Mouse (Mus musculus) midbrain, embryonic 10.5 days (tissue): Measurements from ENCODE around the gene Tas2r126. TPM values are rescaled to one million over a fixed set of nuclear protein-coding genes. Genes with fewer than 3 reads are reported as not detected.
"Not testable (repeated sequence)": the region's sequence is repeated elsewhere in the genome, so short reads cannot be mapped to it uniquely, and the experiment has no call there.

Source experiments
- DNase-seq: peaks from one replicate; pipeline ENCODE4 v3.0.0-alpha.2; 2017; ENCODE audit warnings: low spot score
- H3K27ac ChIP-seq: fragments of 300-500 bp; sonication (generic); replicated peaks from 2 replicates; pipeline ENCODE4 v1.5.1; 2016; ENCODE audit warnings: mild to moderate bottlenecking
- H3K27me3 ChIP-seq: fragments of 300-500 bp; sonication (generic); 2 replicates; pipeline ENCODE4 v1.6.1; 2016; ENCODE audit warnings: low read depth, mild to moderate bottlenecking; ENCODE audit not compliant: poor library complexity, severe bottlenecking
- H3K36me3 ChIP-seq: fragments of 300-500 bp; sonication (generic); 2 replicates; pipeline ENCODE4 v1.6.1; 2016; ENCODE audit warnings: mild to moderate bottlenecking, moderate library complexity
- H3K4me1 ChIP-seq: fragments of 300-500 bp; sonication (generic); 2 replicates; pipeline ENCODE4 v1.6.1; 2016
- H3K4me3 ChIP-seq: fragments of 300-500 bp; sonication (generic); 2 replicates; pipeline ENCODE4 v1.5.1; 2016; ENCODE audit warnings: mild to moderate bottlenecking, moderate library complexity
- H3K9me3 ChIP-seq: fragments of 300-500 bp; sonication (generic); replicated peaks from 2 replicates; pipeline ENCODE4 v1.6.1; 2016; ENCODE audit warnings: mild to moderate bottlenecking
- WGBS: fragments of 180-500 bp; shearing (Covaris S2); methylation state at CpG from one replicate; pipeline ENCODE4 v1.1.7; 2016; 5-methylcytosine and 5-hydroxymethylcytosine counted together
- polyA plus RNA-seq: library from polyadenylated mRNA; unstranded; fragments of >200 nt; fragmentation: Nextera tagmentation; extraction: Ambion mirVana; gene quantifications from 2 replicates; pipeline ENCODE4 v1.2.1, GENCODE M21; 2016

The Tas2r126 gene
- polyA plus RNA-seq, 1 experiment from 2014 or later = not detected

DNA sequence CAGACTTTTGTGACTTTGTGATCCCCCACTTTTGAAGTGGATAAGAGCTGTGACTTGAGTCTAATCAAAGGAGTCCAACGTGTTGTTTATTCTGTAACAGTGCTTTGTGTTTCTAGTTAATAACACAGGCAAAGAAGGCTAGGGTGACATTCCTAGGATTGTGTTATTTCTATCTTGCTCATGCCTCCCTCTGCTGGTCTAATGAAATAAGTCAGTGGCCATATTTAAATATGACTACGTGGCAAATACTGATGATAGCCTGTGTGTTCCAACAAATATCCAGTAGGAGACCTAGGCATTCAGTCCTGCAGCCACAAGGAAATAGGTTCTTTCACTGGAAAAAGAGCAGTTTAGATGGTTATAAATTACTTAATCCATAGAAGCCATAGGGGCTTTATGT is 781 bp upstream of the Tas2r126 start:
- 68% methylated on average over 2 of the region's 2 CpGs for WGBS
- Histone ChIP-seq H3K9me3 (no peaks in the 10 kb centered on the region), H3K4me1 (no peaks in the 10 kb centered on the region), H3K4me3 (no peak overlapping the region), H3K27ac (no peak overlapping the region), H3K36me3 (no peaks in the 10 kb centered on the region), H3K27me3 (no peaks in the 10 kb centered on the region)
- no peak for DNase-seq

DNA sequence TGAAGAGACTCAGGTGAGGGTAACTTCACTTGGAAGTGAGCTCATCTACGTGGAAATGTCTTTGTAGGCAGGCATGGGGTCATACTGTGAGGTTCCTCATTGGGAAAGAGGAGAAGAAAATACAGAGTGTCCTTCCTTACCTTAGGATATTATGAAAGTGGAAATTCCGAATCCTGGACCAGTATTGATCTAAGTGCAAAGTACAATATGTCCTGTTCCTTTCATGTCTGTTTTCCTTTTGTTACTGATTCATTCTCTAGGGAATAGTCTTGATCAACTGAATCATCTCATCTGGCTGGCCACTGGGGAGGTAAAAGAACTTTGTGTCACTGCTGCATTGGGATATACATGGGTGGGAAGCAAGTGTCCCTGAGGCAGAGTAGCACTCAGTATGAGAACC is 1.2 kb downstream of the Tas2r126 start:
- WGBS = 76% methylated on average over 2 of the region's 2 CpGs

DNA sequence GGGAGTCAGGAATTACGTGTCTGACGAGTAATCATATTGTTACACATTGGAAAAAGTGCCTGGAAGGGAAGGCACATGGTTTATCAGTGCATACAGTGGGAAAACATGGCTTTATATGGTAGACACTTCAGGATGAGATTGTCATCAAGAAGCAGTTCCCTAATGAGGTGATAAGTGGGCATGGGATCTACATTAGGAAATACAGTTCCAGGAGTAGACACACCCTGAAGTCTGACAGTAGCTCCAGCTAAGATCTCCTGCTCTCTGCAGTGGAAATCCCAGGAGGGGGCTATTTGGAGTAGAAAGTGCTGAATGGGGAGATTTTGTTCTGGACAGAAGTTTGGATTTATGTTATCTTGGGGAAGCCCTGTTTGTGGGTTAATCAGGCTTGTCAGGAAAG is 7.1 kb downstream of the Tas2r126 start:
- Histone ChIP-seq H3K4me3 (no peak overlapping the region), H3K4me1 (no peaks in the 10 kb centered on the region), H3K9me3 (no peaks in the 10 kb centered on the region), H3K36me3 (no peaks in the 10 kb centered on the region), H3K27ac (no peak overlapping the region), H3K27me3 (no peaks in the 10 kb centered on the region)
- DNase-seq = no peak
- 81% methylated on average over 2 of the region's 2 CpGs for WGBS

More for the DNA sequence above, 1.2 kb downstream of the Tas2r126 start:
- no peaks in the 10 kb centered on the region for H3K36me3 ChIP-seq
- no peak overlapping the region for H3K27ac ChIP-seq
- H3K9me3 ChIP-seq = no peaks in the 10 kb centered on the region
- H3K27me3 ChIP-seq = no peaks in the 10 kb centered on the region
- DNase-seq = no peak
- no peak overlapping the region for H3K4me3 ChIP-seq
- no peaks in the 10 kb centered on the region for H3K4me1 ChIP-seq

- no peak overlapping the region for H3K27ac ChIP-seq
- H3K9me3 ChIP-seq = no peaks in the 10 kb centered on the region
- no peaks in the 10 kb centered on the region for H3K4me1 ChIP-seq
- 82% methylated on average over 2 of the region's 2 CpGs for WGBS
- H3K27me3 ChIP-seq = no peaks in the 10 kb centered on the region
- H3K4me3 ChIP-seq = no peak overlapping the region
- no peak for DNase-seq
- no peaks in the 10 kb centered on the region for H3K36me3 ChIP-seq
Measured at GRCm38 (mm10) chr6:42444491-42444890, 10.2 kb downstream of the Tas2r126 start.

GRCm38 (mm10) chr6:42447381-42447780 is 13.0 kb downstream of the Tas2r126 start:
- H3K9me3 ChIP-seq = no peaks in the 10 kb centered on the region
- H3K4me3 ChIP-seq = no peak overlapping the region
- no peaks in the 10 kb centered on the region for H3K27me3 ChIP-seq
- no peaks in the 10 kb centered on the region for H3K36me3 ChIP-seq
- 93% methylated on average over 2 of the region's 2 CpGs for WGBS
- H3K27ac ChIP-seq = no peak overlapping the region
- no peak for DNase-seq
- H3K4me1 ChIP-seq = no peaks in the 10 kb centered on the region

- H3K4me3 ChIP-seq = no peak within 1 kb of the TSS
- 92% methylated on average over 1 of the region's 1 CpGs for WGBS
- no peaks in the 10 kb centered on the region for H3K27me3 ChIP-seq
- H3K4me1 ChIP-seq = no peaks in the 10 kb centered on the region
- no peaks in the 10 kb centered on the region for H3K36me3 ChIP-seq
- no peak for DNase-seq
- no peak within 1 kb of the TSS for H3K27ac ChIP-seq
- H3K9me3 ChIP-seq = no peaks in the 10 kb centered on the region
Measured at GRCm38 (mm10) chr6:42465096-42465495, 30.8 kb downstream of the Tas2r126 start, which contains the start of gene Olfr458. Olfr458 (minus strand) TSS chr6:42465196.

DNA sequence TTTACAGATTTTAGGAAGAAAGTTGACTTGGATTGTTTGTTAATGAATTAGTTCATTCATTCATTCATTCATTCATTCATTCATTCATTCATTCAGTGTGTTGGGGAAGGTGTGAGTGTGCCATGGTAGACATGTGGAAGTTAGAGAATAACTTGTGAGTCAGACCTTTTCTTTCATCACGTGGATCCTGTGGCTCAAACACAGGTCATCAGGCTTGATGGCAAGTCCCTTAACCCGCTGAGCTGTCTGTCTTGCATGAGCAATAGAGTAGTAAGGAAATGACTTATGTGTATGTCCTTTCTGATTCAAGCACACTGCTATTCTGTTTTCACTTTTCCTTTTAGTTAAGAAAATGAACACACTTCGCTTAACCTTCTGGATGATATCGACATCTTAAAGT is 36.2 kb downstream of the Tas2r126 start:
- Histone ChIP-seq H3K4me3 (no peak overlapping the region), H3K4me1 (no peaks in the 10 kb centered on the region), H3K27me3 (no peaks in the 10 kb centered on the region), H3K36me3 (no peaks in the 10 kb centered on the region), H3K9me3 (no peaks in the 10 kb centered on the region), H3K27ac (no peak overlapping the region)
- 89% methylated on average over 4 of the region's 4 CpGs for WGBS
- DNase-seq = no peak

- not testable (repeated sequence) for H3K27ac ChIP-seq, H3K9me3 ChIP-seq, H3K27me3 ChIP-seq, H3K36me3 ChIP-seq, H3K4me1 ChIP-seq, H3K4me3 ChIP-seq, DNase-seq
- 94% methylated on average over 4 of the region's 4 CpGs for WGBS
Measured at GRCm38 (mm10) chr6:42471298-42471697, 37.0 kb downstream of the Tas2r126 start.

GRCm38 (mm10) chr6:42476235-42476634 is 41.9 kb downstream of the Tas2r126 start, which contains the start of gene Olfr457:
Olfr457 (minus strand) TSS chr6:42476335.
- Histone ChIP-seq H3K36me3 (no peaks in the 10 kb centered on the region), H3K4me3 (no peak within 1 kb of the TSS), H3K27me3 (no peaks in the 10 kb centered on the region), H3K4me1 (no peaks in the 10 kb centered on the region), H3K27ac (no peak within 1 kb of the TSS), H3K9me3 (no peaks in the 10 kb centered on the region)
- WGBS = 79% methylated on average over 1 of the region's 1 CpGs
- no peak for DNase-seq

DNA sequence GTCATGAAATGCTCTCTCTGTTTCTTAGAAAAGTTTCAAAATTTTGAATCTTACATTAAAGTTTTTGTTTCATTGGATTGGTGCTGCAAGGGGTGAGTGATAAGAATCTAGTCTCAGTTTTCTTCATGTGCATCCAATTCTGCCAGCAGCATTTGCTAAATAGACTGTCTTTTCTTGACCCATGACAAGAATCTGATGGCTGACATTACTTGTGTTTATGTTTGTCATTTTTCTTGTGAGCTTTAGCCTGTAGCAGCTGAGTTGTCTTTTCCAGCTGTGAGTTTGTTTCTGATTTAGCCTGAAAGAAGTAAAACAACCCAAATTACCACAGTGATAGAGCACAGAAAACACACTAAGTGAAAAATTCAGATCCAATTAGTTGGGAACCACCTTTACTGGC is 50.3 kb downstream of the Tas2r126 start:
- Histone ChIP-seq H3K4me3 (no peak overlapping the region), H3K27ac (no peak overlapping the region), H3K36me3 (no peaks in the 10 kb centered on the region), H3K4me1 (no peaks in the 10 kb centered on the region), H3K27me3 (no peaks in the 10 kb centered on the region), H3K9me3 (no peaks in the 10 kb centered on the region)
- no peak for DNase-seq

Other genes with a start within 250 kb of the Tas2r126 start
- not detected in 2 replicates for gene Tas2r144, start 219.2 kb upstream of the Tas2r126 start, polyA plus RNA-seq
- 14.3 and 17.3 TPM in 2 replicates for gene Gstk1, start 188.6 kb upstream of the Tas2r126 start, polyA plus RNA-seq
- 0.33 and 0.42 TPM in 2 replicates for gene Tmem139, start 172.6 kb upstream of the Tas2r126 start, polyA plus RNA-seq
- 75.4 and 81.1 TPM in 2 replicates for gene Casp2, start 169.6 kb upstream of the Tas2r126 start, polyA plus RNA-seq
- gene Clcn1, start 147.8 kb upstream of the Tas2r126 start, polyA plus RNA-seq = 1.2 and 1.7 TPM in 2 replicates
- gene Fam131b, start 109.9 kb upstream of the Tas2r126 start, polyA plus RNA-seq = 2.2 and 2.4 TPM in 2 replicates
- 84.5 and 88.1 TPM in 2 replicates for gene Zyx, start 84.9 kb upstream of the Tas2r126 start, polyA plus RNA-seq
- gene Epha1, start 61.3 kb upstream of the Tas2r126 start, polyA plus RNA-seq = 1.2 and 1.5 TPM in 2 replicates
- not detected in 2 replicates for gene Tas2r143, start 34.3 kb upstream of the Tas2r126 start, polyA plus RNA-seq
- gene Tas2r135, start 29.1 kb upstream of the Tas2r126 start, polyA plus RNA-seq = not detected in 2 replicates
- not detected in 2 replicates for gene Olfr458, start 30.7 kb downstream of the Tas2r126 start, polyA plus RNA-seq
- not detected in 2 replicates for gene Olfr457, start 41.8 kb downstream of the Tas2r126 start, polyA plus RNA-seq
- gene Olfr456, start 52.7 kb downstream of the Tas2r126 start, polyA plus RNA-seq = not detected in 2 replicates
- gene Olfr455, start 113.1 kb downstream of the Tas2r126 start, polyA plus RNA-seq = not detected in 2 replicates
- not detected in 2 replicates for gene Tcaf3, start 163.2 kb downstream of the Tas2r126 start, polyA plus RNA-seq
- gene Tcaf2, start 210.7 kb downstream of the Tas2r126 start, polyA plus RNA-seq = 3.9 and 4.2 TPM in 2 replicates